Mouse (Mus musculus) heart, embryonic 14.5 days (tissue): ENCODE measurements around the gene Klf16. TPM values are rescaled to one million over a fixed set of nuclear protein-coding genes. Genes with fewer than 3 reads are reported as not detected.
A peak's percentile ranks its signal among the peaks of the same experiment; 100 is the strongest.

Source experiments
- ATAC-seq: fragments of 200-750 bp; cut with Nextera tagmentation; 2 replicates; pipeline ENCODE4 v1.8.0; 2017; ENCODE audit warnings: low read depth, moderate TSS enrichment; ENCODE audit not compliant: insufficient number of reproducible peaks, insufficient read depth, low FRiP score
- H3K27ac ChIP-seq, 2 experiments: fragments of 200-500 bp in 1 of 2; fragments of 300-500 bp in 1 of 2; sonication (generic) in 1 of 2; replicated peaks in 1 of 2; 2 replicates each; pipeline ENCODE4 v1.5.1; 2012 to 2014; ENCODE audit warnings: low read depth in 2 of 2, low read length in 2 of 2, control low read depth in 1 of 2, mild to moderate bottlenecking in 1 of 2, mixed read lengths in 1 of 2; ENCODE audit not compliant: control insufficient read depth in 1 of 2, insufficient read depth in 1 of 2
- H3K27me3 ChIP-seq: fragments of 300-500 bp; sonication (generic); 2 replicates; pipeline ENCODE4 v1.6.1; 2014; ENCODE audit warnings: mild to moderate bottlenecking, low read length, control low read depth; ENCODE audit not compliant: control insufficient read depth, insufficient read depth
- H3K36me3 ChIP-seq: fragments of 300-500 bp; sonication (generic); 2 replicates; pipeline ENCODE4 v1.6.1; 2014; ENCODE audit warnings: mild to moderate bottlenecking, control low read depth, low read length, mixed read lengths; ENCODE audit not compliant: control insufficient read depth, insufficient read depth
- H3K4me1 ChIP-seq, 2 experiments: fragments of 200-500 bp in 1 of 2; fragments of 300-500 bp in 1 of 2; sonication (generic) in 1 of 2; 2 replicates each; pipeline ENCODE4 v1.6.1; 2012 to 2014; ENCODE audit warnings: low read length in 2 of 2, control low read depth in 1 of 2, mixed read lengths in 1 of 2; ENCODE audit not compliant: control insufficient read depth in 2 of 2, insufficient read depth in 2 of 2
- H3K4me2 ChIP-seq: fragments of 300-500 bp; sonication (generic); 2 replicates; pipeline ENCODE4 v1.6.1; 2014; ENCODE audit warnings: mild to moderate bottlenecking, low read length
- H3K4me3 ChIP-seq, 2 experiments: fragments of 200-500 bp in 1 of 2; fragments of 300-500 bp in 1 of 2; sonication (generic) in 1 of 2; 2 replicates each; pipeline ENCODE4 v1.5.1; 2012 to 2014; ENCODE audit warnings: low read length in 2 of 2, mild to moderate bottlenecking in 2 of 2, control low read depth in 1 of 2, low read depth in 1 of 2, moderate library complexity in 1 of 2; ENCODE audit not compliant: control insufficient read depth in 1 of 2, insufficient read depth in 1 of 2
- H3K9ac ChIP-seq: fragments of 300-500 bp; sonication (generic); 2 replicates; pipeline ENCODE4 v1.6.1; 2014; ENCODE audit warnings: mild to moderate bottlenecking, low read length
- H3K9me3 ChIP-seq: fragments of 300-500 bp; sonication (generic); 2 replicates; pipeline ENCODE4 v1.6.1; 2016; ENCODE audit warnings: low read length, control low read depth; ENCODE audit not compliant: control insufficient read depth
- WGBS: fragments of 180-500 bp; shearing (Covaris S2); extraction: QIAGEN DNeasy Blood & Tissue Kit; methylation state at CpG from one replicate; pipeline ENCODE4 v1.1.7; 2014; 5-methylcytosine and 5-hydroxymethylcytosine counted together
- polyA plus RNA-seq: library from polyadenylated mRNA; unstranded; fragments of >200 nt; fragmentation: Nextera tagmentation; extraction: Ambion mirVana; gene quantifications from 2 replicates; pipeline ENCODE4 v1.2.1, GENCODE M21; 2014

Klf16 gene
- polyA plus RNA-seq, 1 experiment from 2014 or later, result 5.0 TPM

GRCm38 (mm10) chr10:80561116-80561944 is 15.8 kb downstream of the Klf16 start, which contains the start of gene Rexo1:
TSS of gene Rexo1 (minus strand) at chr10:80561560.
- under 1% methylated on average over 69 of the region's 72 CpGs for WGBS
- no peaks in the 10 kb centered on the region for H3K27me3 ChIP-seq
- no peaks in the 10 kb centered on the region for H3K9me3 ChIP-seq
- H3K9ac ChIP-seq, result peak within 1 kb of the TSS; percentile 88
- H3K36me3 ChIP-seq, result 0 out of 2 replicates have a peak, but pooled peaks cover 4% of the 10 kb centered on the region
- H3K4me2 ChIP-seq, result peak within 1 kb of the TSS; percentile 75
- ATAC-seq, result peak; percentile 67
- peak within 1 kb of the TSS; percentile 86 to 98 for H3K27ac ChIP-seq
- peaks cover 10 to 35% of the 10 kb centered on the region in 2 experiments for H3K4me1 ChIP-seq
- peak within 1 kb of the TSS; percentile 71 to 98 for H3K4me3 ChIP-seq

- H3K4me1 ChIP-seq, result peaks cover 10 to 35% of the 10 kb centered on the region in 2 experiments
- WGBS, result 2% methylated on average over 13 of the region's 13 CpGs
- peak overlapping the region; percentile 88 for H3K9ac ChIP-seq
- 0 out of 2 replicates have a peak, but pooled peaks cover 2% of the 10 kb centered on the region for H3K36me3 ChIP-seq
- H3K4me2 ChIP-seq, result peak overlapping the region; percentile 75
- H3K27ac ChIP-seq, result no peak overlapping the region
- ATAC-seq, result no peak
- H3K4me3 ChIP-seq, result peak overlapping the region; percentile 71 to 98
- H3K27me3 ChIP-seq, result no peaks in the 10 kb centered on the region
- H3K9me3 ChIP-seq, result no peaks in the 10 kb centered on the region
These were observed 16.5 kb downstream of the Klf16 start for GRCm38 (mm10) chr10:80560621-80561020.

GRCm38 (mm10) chr10:80559431-80559830 is 17.7 kb downstream of the Klf16 start:
- Histone ChIP-seq H3K4me2 (no peak overlapping the region), H3K4me3 (no peak overlapping the region), H3K4me1 (peaks cover 10 to 39% of the 10 kb centered on the region in 2 experiments), H3K9ac (no peak overlapping the region), H3K36me3 (no peaks in the 10 kb centered on the region), H3K9me3 (no peaks in the 10 kb centered on the region), H3K27me3 (no peaks in the 10 kb centered on the region), H3K27ac (no peak overlapping the region)
- ATAC-seq, result no peak
- WGBS, result 92% methylated on average over 7 of the region's 7 CpGs

GRCm38 (mm10) chr10:80557346-80557965 is 19.7 kb downstream of the Klf16 start:
- Histone ChIP-seq H3K36me3 (no peaks in the 10 kb centered on the region), H3K27ac (0 out of 4 replicates have a peak overlapping the region, but pooled peaks of 1 of the 2 experiments have one; percentile 19), H3K4me1 (peaks cover 25 to 52% of the 10 kb centered on the region in 2 experiments), H3K4me3 (no peak overlapping the region), H3K9me3 (no peaks in the 10 kb centered on the region), H3K4me2 (no peak overlapping the region), H3K9ac (peak overlapping the region; percentile 51; the same call in 1 of the 2 replicates), H3K27me3 (no peaks in the 10 kb centered on the region)
- WGBS, result 24% methylated on average over 5 of the region's 5 CpGs
- ATAC-seq, result no peak

GRCm38 (mm10) chr10:80553997-80554396 is 23.1 kb downstream of the Klf16 start:
- peaks cover 21 to 33% of the 10 kb centered on the region in 2 experiments for H3K4me1 ChIP-seq

GRCm38 (mm10) chr10:80553575-80553974 is 23.5 kb downstream of the Klf16 start:
- Histone ChIP-seq H3K27me3 (no peaks in the 10 kb centered on the region), H3K4me2 (no peak overlapping the region), H3K4me3 (no peak overlapping the region), H3K27ac (no peak overlapping the region; a peak in 1 of 4 replicates), H3K36me3 (peaks cover 17% of the 10 kb centered on the region), H3K9ac (peak overlapping the region; percentile 44), H3K4me1 (peaks cover 21 to 33% of the 10 kb centered on the region in 2 experiments), H3K9me3 (no peaks in the 10 kb centered on the region)
- ATAC-seq, result no peak
- 43% methylated on average over 8 of the region's 8 CpGs for WGBS

More at GRCm38 (mm10) chr10:80553997-80554396, 23.1 kb downstream of the Klf16 start:
- no peak overlapping the region for H3K4me2 ChIP-seq
- H3K9me3 ChIP-seq, result no peaks in the 10 kb centered on the region
- peak overlapping the region; percentile 44 for H3K9ac ChIP-seq
- WGBS, result 50% methylated on average over 6 of the region's 6 CpGs
- no peak for ATAC-seq
- peaks cover 17% of the 10 kb centered on the region for H3K36me3 ChIP-seq
- H3K27me3 ChIP-seq, result no peaks in the 10 kb centered on the region
- H3K4me3 ChIP-seq, result no peak overlapping the region
- no peak overlapping the region; a peak in 1 of 4 replicates for H3K27ac ChIP-seq

GRCm38 (mm10) chr10:80552364-80552763 is 24.8 kb downstream of the Klf16 start:
- WGBS, result 68% methylated on average over 9 of the region's 9 CpGs
- Histone ChIP-seq H3K4me1 (peaks cover 15 to 21% of the 10 kb centered on the region in 2 experiments), H3K27me3 (no peaks in the 10 kb centered on the region), H3K4me2 (no peak overlapping the region), H3K9ac (no peak overlapping the region), H3K4me3 (no peak overlapping the region), H3K36me3 (peaks cover 29% of the 10 kb centered on the region), H3K9me3 (no peaks in the 10 kb centered on the region), H3K27ac (no peak overlapping the region)
- ATAC-seq, result no peak
